Mouse (Mus musculus): ENCODE measurements around the gene Vps53. TPM values are rescaled to one million over a fixed set of nuclear protein-coding genes. Genes with fewer than 3 reads are reported as not detected.
A peak's percentile ranks its signal among the peaks of the same experiment; 100 is the strongest.
"Not testable (repeated sequence)": the region's sequence is repeated elsewhere in the genome, so short reads cannot be mapped to it uniquely, and the experiment has no call there.

The Vps53 gene
- polyA plus RNA-seq, 1 experiment from 2014 or later: 48.5 TPM

GRCm38 (mm10) chr11:76004276-76004675 is 175.2 kb downstream of the Vps53 start:
- not testable (repeated sequence) for H3K9me3 ChIP-seq (replicated peaks; ENCODE audit: control insufficient read depth, low read length); H3K4me1 ChIP-seq (ENCODE audit: control insufficient read depth, insufficient read depth, low read length); H3K4me3 ChIP-seq (replicated peaks; ENCODE audit: low read length); H3K27ac ChIP-seq (ENCODE audit: low read length); H3K36me3 ChIP-seq (ENCODE audit: control insufficient read depth, insufficient read depth, low read length); H3K4me2 ChIP-seq (ENCODE audit: low read depth, low read length); H3K27me3 ChIP-seq (ENCODE audit: control insufficient read depth, insufficient read depth, low read length); H3K9ac ChIP-seq (ENCODE audit: low read length); ATAC-seq (ENCODE audit: insufficient read depth, low FRiP score)
- 88% methylated on average over 7 of the region's 7 CpGs for WGBS

- H3K27ac ChIP-seq (ENCODE audit: low read length): peak overlapping the region; percentile 62; the same call in 1 of the 2 replicates
- H3K4me3 ChIP-seq (replicated peaks; ENCODE audit: low read length): no peak overlapping the region
- no peaks in the 10 kb centered on the region for H3K9me3 ChIP-seq (replicated peaks; ENCODE audit: control insufficient read depth, low read length)
- no peaks in the 10 kb centered on the region for H3K36me3 ChIP-seq (ENCODE audit: control insufficient read depth, insufficient read depth, low read length)
- no peak overlapping the region for H3K4me2 ChIP-seq (ENCODE audit: low read depth, low read length)
- H3K4me1 ChIP-seq (ENCODE audit: control insufficient read depth, insufficient read depth, low read length): no peaks in the 10 kb centered on the region
- no peak overlapping the region for H3K9ac ChIP-seq (ENCODE audit: low read length)
- no peak for ATAC-seq (ENCODE audit: insufficient read depth, low FRiP score)
- no peaks in the 10 kb centered on the region for H3K27me3 ChIP-seq (ENCODE audit: control insufficient read depth, insufficient read depth, low read length)
- 40% methylated on average over 3 of the region's 3 CpGs for WGBS
These were observed 178.1 kb downstream of the Vps53 start for GRCm38 (mm10) chr11:76001237-76001878.

- no peak overlapping the region for H3K4me3 ChIP-seq (replicated peaks; ENCODE audit: low read length)
- no peak overlapping the region; the same call in 1 of the 2 replicates for H3K27ac ChIP-seq (ENCODE audit: low read length)
- H3K4me1 ChIP-seq (ENCODE audit: control insufficient read depth, insufficient read depth, low read length): no peaks in the 10 kb centered on the region
- no peak overlapping the region for H3K9ac ChIP-seq (ENCODE audit: low read length)
- ATAC-seq (ENCODE audit: insufficient read depth, low FRiP score): 0 out of 2 replicates have a peak, but pooled peaks have one; percentile 42
- H3K4me2 ChIP-seq (ENCODE audit: low read depth, low read length): no peak overlapping the region
- no peaks in the 10 kb centered on the region for H3K27me3 ChIP-seq (ENCODE audit: control insufficient read depth, insufficient read depth, low read length)
- WGBS: 79% methylated on average over 5 of the region's 5 CpGs
- no peaks in the 10 kb centered on the region for H3K36me3 ChIP-seq (ENCODE audit: control insufficient read depth, insufficient read depth, low read length)
- no peaks in the 10 kb centered on the region for H3K9me3 ChIP-seq (replicated peaks; ENCODE audit: control insufficient read depth, low read length)
These were observed 178.7 kb downstream of the Vps53 start for GRCm38 (mm10) chr11:76000701-76001100.

GRCm38 (mm10) chr11:75999440-76000155 is 179.8 kb downstream of the Vps53 start, which contains the start of gene 1700016K19Rik:
TSS of gene 1700016K19Rik (plus strand) at chr11:75999912.
- Histone ChIP-seq H3K4me3 (replicated peaks; ENCODE audit: low read length) (peak within 1 kb of the TSS; percentile 59), H3K9me3 (replicated peaks; ENCODE audit: control insufficient read depth, low read length) (no peaks in the 10 kb centered on the region), H3K9ac (ENCODE audit: low read length) (peak within 1 kb of the TSS; percentile 63), H3K27ac (ENCODE audit: low read length) (no peak within 1 kb of the TSS), H3K4me1 (ENCODE audit: control insufficient read depth, insufficient read depth, low read length) (no peaks in the 10 kb centered on the region), H3K4me2 (ENCODE audit: low read depth, low read length) (peak within 1 kb of the TSS; percentile 82), H3K27me3 (ENCODE audit: control insufficient read depth, insufficient read depth, low read length) (no peaks in the 10 kb centered on the region), H3K36me3 (ENCODE audit: control insufficient read depth, insufficient read depth, low read length) (no peaks in the 10 kb centered on the region)
- ATAC-seq (ENCODE audit: insufficient read depth, low FRiP score): peak; percentile 71; the same call in 1 of the 2 replicates
- 11% methylated on average over 35 of the region's 36 CpGs for WGBS

Other genes with a start within 250 kb of the Vps53 start
- gene Rph3al, start 241.2 kb downstream of the Vps53 start, polyA plus RNA-seq (2015; fragmentation: Nextera tagmentation; extraction: Ambion mirVana): 10.5 and 10.9 TPM in 2 replicates
- 2.9 and 3.7 TPM in 2 replicates for gene 1700016K19Rik, start 179.7 kb downstream of the Vps53 start, polyA plus RNA-seq (2015; fragmentation: Nextera tagmentation; extraction: Ambion mirVana)
- gene Rflnb, start 151.9 kb downstream of the Vps53 start, polyA plus RNA-seq (2015; fragmentation: Nextera tagmentation; extraction: Ambion mirVana): 47.8 and 55.3 TPM in 2 replicates
- 173 and 315 TPM in 2 replicates for gene Fam57a, start within 50 bp of the Vps53 start, polyA plus RNA-seq (2015; fragmentation: Nextera tagmentation; extraction: Ambion mirVana)
- gene Dbil5, start 38.0 kb upstream of the Vps53 start, polyA plus RNA-seq (2015; fragmentation: Nextera tagmentation; extraction: Ambion mirVana): 2.3 and 4.5 TPM in 2 replicates
- 30.1 and 35.2 TPM in 2 replicates for gene Gemin4, start 38.0 kb upstream of the Vps53 start, polyA plus RNA-seq (2015; fragmentation: Nextera tagmentation; extraction: Ambion mirVana)
- gene Mrm3, start 64.1 kb upstream of the Vps53 start, polyA plus RNA-seq (2015; fragmentation: Nextera tagmentation; extraction: Ambion mirVana): 22.3 and 24.2 TPM in 2 replicates
- 116 and 126 TPM in 2 replicates for gene Glod4, start 64.1 kb upstream of the Vps53 start, polyA plus RNA-seq (2015; fragmentation: Nextera tagmentation; extraction: Ambion mirVana)
- 26.6 and 28.7 TPM in 2 replicates for gene Nxn, start 219.5 kb upstream of the Vps53 start, polyA plus RNA-seq (2015; fragmentation: Nextera tagmentation; extraction: Ambion mirVana)
- 76.1 and 94.9 TPM in 2 replicates for gene Timm22, start 227.3 kb upstream of the Vps53 start, polyA plus RNA-seq (2015; fragmentation: Nextera tagmentation; extraction: Ambion mirVana)